Mouse (Mus musculus) T-helper 17 cell (primary cell): ENCODE data around the gene Acss2.
"Not testable (repeated sequence)": the region's sequence is repeated elsewhere in the genome, so short reads cannot be mapped to it uniquely, and the experiment has no call there.

ENCODE experiments used
- in situ Hi-C, 2 experiments: fragments of 300-600 bp; cut with MboI, MseI; formaldehyde crosslinking; loops; 1 replicate in 1 of 2; 2 replicates in 1 of 2; pipeline ENCODE4 v1.15.1; 2025; ENCODE audit warnings: high pct_unique_total_duplicates in 2 of 2

Acss2 gene

DNA sequence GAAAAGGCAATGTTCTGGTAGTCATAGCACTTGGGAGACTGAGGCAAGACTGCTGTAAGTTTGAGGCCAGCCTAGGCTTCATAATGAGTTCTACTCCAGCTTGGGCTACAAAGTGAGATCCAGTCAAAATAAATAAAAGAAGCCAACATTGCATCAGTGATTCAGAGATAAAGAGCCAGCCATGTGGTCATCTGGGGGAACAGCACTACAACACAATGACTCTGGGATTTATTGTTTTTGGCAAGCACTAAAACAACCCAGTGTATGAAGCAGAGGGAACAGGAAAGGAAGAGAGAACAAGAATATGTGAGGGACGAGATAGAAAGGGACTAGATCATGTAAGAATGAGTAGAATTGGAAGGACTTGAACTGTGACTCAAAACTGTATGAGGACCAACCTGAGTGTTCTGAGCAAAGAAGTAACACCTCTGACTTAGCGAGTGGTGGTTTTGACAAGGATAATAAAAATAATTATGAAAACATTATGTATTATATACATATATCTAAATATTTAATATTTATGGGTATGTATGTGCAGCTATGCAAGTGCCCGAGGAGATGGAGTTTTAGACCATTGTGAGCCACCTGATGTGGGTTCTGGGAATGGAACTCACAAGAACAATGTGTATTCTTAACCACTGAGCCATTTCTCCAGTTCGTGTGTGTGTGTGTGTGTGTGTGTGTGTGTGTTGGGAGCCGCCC is 20.2 kb downstream of the Acss2 start:
- in situ Hi-C loops: no loop called here

DNA sequence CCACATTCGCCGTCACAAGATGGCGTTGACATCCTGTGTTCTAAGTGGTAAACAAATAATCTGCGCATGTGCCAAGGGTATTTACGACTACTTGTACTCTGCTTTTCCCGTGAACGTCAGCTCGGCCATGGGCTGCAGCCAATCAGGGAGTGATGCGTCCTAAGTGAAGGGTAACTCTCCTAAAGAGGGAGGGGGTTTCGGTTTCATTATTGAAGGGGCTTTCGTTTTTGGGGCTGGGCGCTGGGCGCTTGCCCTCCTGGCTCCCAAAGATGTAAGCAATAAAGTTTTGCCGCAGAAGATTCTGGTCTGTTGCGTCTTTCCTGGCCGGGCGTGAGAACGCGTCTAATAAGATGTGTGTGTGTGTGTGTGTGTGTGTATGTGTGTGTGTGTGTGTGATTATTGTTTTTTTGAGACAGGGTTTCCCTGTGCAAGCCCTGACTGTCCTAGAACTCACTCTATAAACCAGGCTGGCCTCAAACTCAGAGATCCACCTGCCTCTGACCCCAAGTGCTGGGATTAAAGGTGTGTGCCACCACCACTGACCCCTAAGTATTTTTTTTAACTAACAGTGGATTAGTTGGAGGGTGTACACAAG is 20.8 kb downstream of the Acss2 start:
- in situ Hi-C loops: not testable (repeated sequence)

DNA sequence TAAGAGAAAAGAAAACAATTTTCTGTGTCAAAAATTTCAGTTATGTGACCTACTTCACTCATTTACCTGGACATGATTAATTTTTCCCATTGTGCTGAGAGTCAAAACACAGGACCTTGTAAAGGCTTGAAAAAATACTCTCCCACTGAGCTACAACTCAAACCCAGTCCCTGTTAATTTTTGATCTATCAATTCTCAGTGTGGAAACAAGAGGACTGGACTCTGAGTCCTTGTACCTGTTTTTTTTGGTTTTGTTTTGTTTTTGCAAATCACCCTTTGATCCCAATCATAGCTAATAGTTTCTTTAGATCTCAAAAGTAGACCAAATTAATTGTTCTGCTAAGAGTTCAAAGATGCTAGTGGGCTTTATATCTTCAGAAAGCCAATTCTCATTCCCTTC is 21.9 kb downstream of the Acss2 start:
- in situ Hi-C loops: no loop called here

DNA sequence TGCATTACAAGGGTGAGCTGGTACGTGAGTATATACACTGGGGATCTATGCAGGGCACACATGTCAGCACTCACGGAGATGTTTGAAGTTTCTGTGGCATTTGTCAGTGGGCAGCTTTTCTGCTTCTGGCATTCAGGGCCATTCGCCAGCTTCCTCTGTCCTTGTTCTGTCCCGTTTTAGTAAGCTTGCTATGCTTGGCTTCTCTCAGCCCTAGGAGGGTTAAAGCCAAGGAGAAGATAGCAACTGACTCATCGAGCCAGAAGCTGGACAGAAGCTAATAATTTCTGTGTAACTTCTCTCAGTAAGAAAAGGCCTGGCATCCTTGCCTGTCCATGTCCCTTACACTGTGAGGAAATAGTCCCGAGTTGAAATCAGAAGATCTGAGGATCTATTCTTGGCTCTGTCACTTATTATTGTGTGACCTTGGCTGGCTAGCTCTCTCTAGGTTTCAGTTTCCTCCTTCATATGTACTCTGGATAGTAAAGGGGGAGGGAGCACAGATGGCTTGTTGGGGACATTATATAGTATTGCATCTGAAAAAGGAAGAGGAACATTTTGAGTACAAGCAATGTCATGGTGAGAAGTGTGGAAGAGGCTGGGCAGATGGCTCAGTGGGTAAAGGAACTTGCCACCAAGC is 23.2 kb downstream of the Acss2 start:
- in situ Hi-C loops: no loop called here

DNA sequence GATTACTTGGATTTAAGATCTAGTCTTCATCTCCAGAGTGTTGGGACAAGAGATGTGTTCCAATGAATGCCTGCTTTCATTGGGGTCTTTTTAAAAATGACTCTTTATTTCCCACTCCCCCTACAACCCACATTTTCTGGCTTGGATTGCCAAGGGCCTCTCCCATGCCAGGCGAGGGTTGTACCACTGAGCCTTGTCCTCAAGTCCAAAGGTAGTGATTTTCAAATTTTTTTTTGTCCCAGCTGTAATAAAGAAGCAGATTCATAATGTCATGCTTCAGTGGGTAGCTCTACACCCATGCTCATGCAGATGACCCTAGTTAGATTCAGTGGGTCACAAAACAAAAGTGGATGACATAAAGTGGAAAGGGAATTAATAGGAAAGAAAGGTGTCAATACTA is 29.2 kb downstream of the Acss2 start:
- in situ Hi-C loops: no loop called here

DNA sequence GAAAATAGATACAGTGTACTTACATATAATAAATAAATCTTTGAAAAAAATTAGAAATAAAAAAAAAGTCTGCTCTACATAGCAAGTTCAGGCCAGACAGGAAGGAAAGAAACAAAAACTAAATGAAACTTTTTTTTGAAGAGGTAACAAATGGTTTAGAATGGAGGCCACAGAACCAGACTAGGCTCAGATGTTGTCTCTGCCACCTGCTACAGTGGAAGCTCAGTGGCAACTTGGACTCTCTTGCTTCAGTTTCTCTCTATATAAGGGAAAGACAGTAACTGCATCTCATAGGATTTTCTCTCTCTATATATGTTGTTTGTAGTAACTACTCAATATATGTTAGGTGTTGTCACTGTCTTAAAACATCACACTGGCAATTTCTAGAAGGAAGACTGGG is 34.6 kb downstream of the Acss2 start:
- in situ Hi-C loops: no loop called here

DNA sequence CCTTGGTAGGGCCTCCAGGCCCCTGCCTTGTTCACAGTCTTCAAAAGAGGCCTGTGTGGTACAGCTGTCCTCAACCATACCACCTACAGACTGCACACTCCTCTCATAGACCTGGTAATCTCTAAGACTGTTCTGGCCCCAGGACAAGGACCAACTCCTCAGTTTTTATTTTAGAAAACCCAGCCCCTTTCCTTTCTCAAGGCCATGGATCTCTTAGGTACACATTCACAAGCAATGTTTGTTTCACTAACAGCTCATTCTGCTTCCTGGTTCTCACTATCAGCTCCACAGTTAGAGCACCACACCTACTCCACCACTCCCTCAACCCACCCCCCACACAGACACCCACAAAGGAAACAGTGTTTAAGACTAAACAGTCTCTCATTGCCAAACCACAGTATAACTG is 35.2 kb downstream of the Acss2 start:
- in situ Hi-C loops: no loop called here

DNA sequence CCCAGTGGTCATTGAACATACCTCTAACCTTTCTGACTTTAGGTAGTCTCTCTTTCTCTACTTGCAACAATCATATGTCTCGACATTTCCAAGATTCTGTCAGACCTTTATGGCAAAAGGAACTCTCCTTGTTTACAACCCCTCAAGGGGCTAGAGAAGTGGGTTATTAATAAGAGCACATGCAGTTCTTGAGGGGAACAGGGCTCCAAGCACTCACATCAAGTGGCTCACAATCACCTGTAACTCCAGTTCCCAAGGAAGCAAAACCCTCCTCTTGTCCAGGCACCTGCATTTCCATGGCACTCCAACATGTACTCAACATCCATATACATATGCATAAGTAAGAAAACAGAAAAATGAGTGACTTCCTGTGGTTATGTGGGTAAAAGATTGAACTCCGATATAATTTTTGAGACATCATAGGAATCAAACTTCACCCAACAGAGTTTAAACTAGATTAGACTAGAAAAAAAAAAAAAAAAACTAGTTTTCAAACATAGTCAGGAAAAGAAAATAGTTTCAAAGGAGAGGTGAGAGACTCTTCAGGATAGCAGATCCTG is 36.8 kb downstream of the Acss2 start:
- in situ Hi-C loops: no loop called here

DNA sequence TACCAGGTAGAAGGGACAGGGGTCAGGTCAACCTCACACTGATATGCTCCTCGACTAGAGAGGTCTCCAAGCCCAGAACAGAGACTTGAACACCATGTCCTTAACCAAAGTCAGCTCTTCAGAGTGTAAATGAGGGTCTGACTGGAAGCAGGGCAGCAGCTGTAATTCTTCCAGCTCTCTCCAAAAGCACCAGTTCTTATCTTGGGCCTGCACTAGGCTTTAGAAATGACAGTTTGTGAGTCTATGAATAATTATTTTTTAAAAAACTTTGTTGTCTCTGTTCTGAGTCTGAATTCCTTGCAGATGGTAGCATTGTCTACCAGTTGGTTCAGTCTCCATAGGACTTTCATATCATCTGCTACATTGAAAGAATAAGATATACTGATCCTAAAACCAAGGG is 44.5 kb downstream of the Acss2 start:
- in situ Hi-C loops: loop anchor here in 1 of 2 experiments (10.0 kb wide), 1 partner anchor 983 kb away; the partner anchor contains the start of gene Aar2

DNA sequence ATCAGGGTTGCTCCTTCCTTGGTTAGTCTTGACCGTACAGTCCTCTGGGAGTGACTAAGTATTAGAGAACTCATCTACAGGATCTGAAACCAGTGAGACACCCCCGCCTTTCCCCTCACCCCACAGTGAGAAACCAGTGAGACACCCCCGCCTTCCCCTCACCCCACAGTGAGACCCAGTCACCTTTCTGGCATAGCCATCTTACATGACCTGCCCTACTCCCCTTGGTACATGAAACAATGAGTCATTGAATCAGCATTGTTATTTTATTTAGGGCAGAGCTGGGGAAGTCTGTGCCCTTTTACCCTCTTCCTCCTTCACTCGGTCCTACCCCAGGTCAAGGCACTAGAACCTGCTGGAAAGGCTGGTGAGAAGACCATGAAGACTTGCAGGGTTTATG is 45.2 kb downstream of the Acss2 start:
- in situ Hi-C loops: loop anchor here in 1 of 2 experiments (10.0 kb wide), 1 partner anchor 982 kb away; the partner anchor contains the start of gene Aar2

DNA sequence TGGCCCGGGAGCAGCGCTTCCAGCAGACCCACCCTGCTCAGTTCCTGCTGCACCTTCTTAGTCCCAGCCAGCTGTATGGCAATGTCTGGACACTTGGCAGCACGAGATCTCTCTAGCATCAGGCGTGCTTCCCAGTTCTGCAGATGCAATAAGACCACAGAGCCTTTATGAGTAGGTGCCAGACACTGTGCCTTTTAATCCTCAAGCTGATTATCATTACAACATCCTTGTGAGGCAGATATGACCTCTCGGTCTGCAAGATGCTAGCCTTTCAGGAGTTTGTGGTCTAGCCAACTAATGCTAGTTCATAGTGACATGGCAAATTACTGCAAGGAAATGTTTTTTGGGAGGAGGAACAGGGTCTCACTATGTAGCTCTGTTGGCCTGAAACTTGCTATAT is 50.0 kb downstream of the Acss2 start:
- in situ Hi-C loops: loop anchor here in 1 of 2 experiments (10.0 kb wide), 1 partner anchor 977 kb away; the partner anchor contains the start of gene Aar2

DNA sequence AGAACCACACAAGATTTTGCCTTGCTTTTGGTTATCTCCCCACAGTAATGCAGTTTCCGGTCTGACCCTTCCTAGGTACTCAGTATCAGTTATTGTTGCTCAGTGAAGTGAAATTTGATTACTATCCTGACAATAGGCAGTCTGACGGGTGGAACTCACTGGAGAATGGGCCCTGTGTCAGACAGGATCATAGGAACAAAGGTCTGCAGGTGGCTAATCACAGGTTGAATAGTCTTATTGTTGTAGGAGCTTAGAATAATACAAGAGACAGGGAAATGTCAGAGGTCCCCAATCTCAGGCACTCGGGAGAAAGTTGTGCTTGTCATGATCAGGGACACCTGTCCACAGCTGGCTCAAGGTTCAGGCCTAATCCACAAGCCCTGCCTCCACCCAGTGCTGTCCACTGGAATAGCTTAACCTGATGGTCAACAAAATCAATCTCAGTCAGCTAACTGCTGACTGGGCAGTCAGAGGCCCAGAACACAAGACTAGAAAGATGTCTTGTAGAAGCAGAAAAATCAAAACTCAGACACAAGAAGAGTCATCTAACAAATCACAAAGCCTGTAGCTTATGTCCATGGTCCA is 51.6 kb downstream of the Acss2 start:
- in situ Hi-C loops: loop anchor here in 1 of 2 experiments (10.0 kb wide), 1 partner anchor 975 kb away; the partner anchor contains the start of gene Aar2

DNA sequence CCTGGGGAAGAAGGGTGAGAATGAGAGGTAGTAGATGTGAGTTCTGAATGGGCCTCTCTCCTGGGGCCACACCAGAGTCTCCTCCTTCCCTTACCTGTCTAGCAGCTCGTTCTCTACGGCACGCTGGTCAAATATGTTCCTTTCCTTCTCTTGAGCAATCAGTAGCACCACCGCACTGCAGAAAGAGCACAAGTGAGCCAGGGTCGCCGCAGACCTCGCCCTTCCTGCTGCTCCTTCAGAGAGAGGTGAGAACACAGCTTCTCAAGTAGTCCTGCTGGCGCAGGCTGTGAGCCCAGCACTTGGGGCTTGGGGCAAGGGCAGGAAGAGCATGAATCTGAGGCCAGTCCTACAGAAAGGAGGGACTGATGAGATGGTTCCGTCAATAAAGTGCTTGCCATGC is 55.3 kb downstream of the Acss2 start:
- in situ Hi-C loops: no loop called here

DNA sequence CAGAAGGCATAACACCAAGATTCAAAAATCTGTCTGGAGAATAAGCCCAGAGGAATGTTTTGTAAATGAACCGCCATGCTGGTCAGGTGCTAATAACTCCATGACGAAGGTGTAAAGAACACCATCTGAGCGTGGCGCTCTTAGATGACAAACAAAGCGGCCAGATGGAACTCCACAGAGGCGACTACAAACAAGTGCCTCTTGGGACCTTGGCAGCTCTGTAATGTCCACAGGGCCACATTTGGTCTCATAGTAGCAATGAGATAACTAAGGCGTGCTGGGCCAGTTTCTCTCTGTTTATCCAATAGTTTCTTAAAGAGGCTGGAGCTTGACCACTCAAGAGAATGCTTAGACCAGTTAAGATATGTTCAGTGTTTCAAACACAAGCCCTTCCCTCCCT is 56.2 kb downstream of the Acss2 start:
- in situ Hi-C loops: no loop called here

DNA sequence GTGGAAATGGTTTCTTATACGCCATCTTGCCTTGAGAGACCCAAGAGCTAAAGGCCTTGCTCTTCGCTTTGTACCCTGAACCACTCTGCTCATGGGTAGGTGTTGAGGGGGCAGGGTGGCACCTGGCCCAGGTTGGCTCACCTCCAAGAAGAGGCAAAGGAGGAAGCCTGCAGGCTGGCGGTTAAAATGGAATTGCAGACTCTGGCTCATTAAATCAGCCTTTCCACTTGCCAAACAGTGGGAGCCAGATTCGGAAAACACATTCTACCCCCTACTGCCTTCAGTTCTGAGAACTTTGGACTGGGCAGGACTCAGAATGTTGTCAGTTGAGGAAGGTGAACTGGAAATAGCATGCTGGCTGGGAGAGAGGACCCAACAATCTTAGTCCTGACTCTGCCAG is 57.0 kb downstream of the Acss2 start:
- in situ Hi-C loops: no loop called here

DNA sequence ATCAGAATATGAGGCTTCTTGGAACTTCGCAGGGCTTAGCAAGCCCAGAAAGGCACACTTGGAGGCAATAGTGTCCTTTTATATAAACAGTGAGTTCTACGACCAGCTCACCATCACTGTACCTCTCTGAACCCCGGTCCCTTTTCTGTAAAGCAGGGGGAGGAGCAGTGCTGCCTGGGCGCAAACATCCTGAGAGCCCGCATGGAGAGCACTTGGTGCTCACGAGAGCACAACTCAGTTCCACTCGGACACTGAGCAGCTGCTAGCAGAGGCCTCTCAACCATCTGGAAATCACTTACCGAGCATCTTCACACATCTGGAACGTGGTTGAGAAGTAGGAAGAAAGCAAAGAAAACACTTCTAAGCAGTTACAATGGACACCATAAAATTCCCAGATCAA is 58.9 kb downstream of the Acss2 start:
- in situ Hi-C loops: no loop called here

DNA sequence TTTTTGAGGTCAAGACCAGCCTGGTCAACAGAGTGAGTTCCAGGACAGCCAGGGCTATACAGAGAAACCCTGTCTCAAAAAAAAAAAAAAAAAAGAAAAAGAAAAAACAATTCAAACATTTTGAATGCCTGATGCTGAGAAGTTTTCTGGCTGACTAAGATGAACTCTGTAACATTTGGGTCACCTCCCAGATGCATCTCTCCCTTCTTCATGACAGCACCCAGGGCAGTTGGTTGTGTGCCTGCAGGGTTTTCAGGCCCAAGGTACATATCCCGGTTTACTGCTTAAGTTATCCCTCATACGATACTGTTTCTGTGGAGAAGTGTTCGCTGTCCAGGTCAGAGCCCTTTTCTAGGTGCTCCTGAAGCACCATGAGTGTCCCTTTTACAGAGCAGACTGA is 62.6 kb downstream of the Acss2 start:
- in situ Hi-C loops: loop anchor here in 1 of 2 experiments (10.0 kb wide), 1 partner anchor 66 kb away; the partner anchor contains the start of genes Acss2 and Ggt7

DNA sequence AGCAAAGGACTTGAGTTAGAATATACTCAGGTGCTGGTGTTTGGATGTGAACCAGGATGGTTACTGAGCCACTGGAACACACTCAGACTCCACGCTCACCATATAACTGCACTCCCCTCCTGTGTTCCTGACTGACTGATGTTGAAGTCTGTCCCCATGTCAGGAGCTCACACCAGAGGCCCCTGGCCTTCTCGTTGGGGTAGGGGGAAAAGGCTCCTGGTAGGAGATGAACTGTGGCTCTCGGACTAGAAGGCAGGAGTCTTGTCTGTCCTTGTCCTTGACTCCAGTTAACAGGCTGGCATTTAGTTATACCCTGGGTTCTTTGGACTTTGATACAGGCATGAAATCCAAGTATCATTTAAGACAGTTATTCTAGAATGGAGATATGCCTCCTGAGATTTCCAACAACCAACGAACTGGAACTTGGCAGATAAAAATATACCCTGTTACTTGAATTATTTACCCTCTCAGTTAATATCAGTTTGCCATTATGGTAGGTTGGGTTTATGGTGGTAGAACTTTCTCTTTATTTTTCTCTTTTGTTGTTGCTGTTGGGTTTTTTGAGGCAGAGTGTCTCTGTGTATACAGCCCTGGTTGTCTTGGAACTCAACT is 64.7 kb downstream of the Acss2 start:
- in situ Hi-C loops: loop anchor here in 1 of 2 experiments (10.0 kb wide), 1 partner anchor 68 kb away; the partner anchor contains the start of genes Acss2 and Ggt7

DNA sequence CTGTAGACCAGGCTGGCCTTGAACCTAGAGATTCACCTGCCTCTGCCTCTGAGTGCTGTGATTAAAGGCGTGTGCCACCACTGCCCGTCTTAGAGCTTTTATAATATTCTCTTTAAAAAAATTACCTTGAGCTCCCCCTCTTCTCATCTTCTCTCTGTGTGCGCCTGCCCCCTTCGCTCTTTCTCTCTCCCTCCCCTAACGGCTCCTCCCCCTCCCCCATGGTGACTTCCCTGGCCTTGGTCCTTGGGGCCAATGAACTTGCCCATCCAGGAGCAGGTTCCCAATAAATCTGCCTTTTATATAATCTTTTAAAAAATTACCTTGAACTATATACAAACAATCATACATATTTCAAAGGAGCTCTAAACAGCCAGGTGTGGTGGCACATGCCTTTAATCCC is 65.2 kb downstream of the Acss2 start:
- in situ Hi-C loops: loop anchor here in 1 of 2 experiments (10.0 kb wide), 1 partner anchor 68 kb away; the partner anchor contains the start of genes Acss2 and Ggt7

DNA sequence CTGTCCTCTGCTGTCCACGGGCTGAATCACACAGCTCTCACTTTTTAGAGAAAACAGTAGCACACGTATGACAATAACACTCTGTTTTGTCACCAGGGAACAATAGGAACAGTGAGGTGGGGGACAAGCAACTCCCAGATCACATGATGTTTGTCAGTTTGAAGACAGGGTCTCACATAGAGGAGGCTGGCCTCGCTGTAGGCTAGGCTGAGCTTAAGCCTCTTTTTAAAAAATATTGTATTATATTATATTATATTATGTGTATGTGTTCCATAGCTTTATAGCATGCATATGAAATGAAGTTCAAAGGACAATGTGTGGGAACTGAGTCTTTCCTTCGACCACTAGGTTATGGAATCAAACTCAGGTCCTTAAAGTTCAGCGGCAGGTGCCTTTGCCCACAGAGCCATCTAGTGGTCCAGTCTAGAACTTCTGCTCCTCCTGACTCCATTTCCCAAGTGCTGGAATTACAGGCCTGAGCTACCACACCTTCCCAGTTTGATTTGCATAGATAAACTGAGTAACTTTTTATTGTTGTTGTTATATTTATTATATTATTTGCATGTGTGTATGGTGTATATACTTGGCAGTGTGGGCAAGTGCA is 66.3 kb downstream of the Acss2 start:
- in situ Hi-C loops: loop anchor here in 1 of 2 experiments (10.0 kb wide), 1 partner anchor 69 kb away; the partner anchor contains the start of genes Acss2 and Ggt7

DNA sequence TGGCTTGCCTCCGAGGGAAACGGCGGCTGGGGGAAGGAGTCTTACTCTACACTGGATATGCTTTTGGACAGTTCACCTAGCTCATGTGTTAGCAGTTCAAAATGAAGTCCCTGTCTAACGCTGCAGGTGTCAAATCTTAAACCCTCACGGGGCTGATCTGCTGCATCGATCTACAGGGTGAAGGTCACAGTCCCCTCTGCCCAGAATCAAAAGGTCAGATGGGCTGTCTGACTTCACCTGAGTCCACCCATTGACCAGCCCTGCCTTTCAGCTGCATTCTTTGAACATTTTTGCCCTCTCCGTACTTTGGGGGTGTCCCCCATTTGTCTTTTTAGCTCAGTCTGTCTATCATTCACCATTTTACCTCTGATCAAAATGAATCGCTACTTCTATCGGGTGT is 67.3 kb downstream of the Acss2 start:
- in situ Hi-C loops: loop anchor here in 1 of 2 experiments (10.0 kb wide), 1 partner anchor 70 kb away; the partner anchor contains the start of genes Acss2 and Ggt7
